Mouse (Mus musculus): ENCODE results near the gene Dcaf5. TPM values are rescaled to one million over a fixed set of nuclear protein-coding genes. Genes with fewer than 3 reads are reported as not detected.

The Dcaf5 gene
- 61.1 TPM for polyA plus RNA-seq (2017; shearing (Covaris generic))

GRCm38 (mm10) chr12:80436336-80436976 is at the start of gene Dcaf5:
Gene Dcaf5, minus strand, starts transcription at chr12:80436601.

GRCm38 (mm10) chr12:80462942-80463651 is 26.7 kb upstream of the Dcaf5 start, which contains the start of gene Exd2:
Gene Exd2, plus strand, starts transcription at chr12:80463095.

Other genes starting within 250 kb of the Dcaf5 start
- gene Actn1, start 176.2 kb downstream of the Dcaf5 start, polyA plus RNA-seq (2017; shearing (Covaris generic)): 17.5 TPM
- 37.1 TPM for gene Exd2, start 26.5 kb upstream of the Dcaf5 start, polyA plus RNA-seq (2017; shearing (Covaris generic))
- gene Galnt16, start 81.7 kb upstream of the Dcaf5 start, polyA plus RNA-seq (2017; shearing (Covaris generic)): not detected
- 25.0 TPM for gene Slc39a9, start 207.3 kb upstream of the Dcaf5 start, polyA plus RNA-seq (2017; shearing (Covaris generic))
- gene Erh, start 207.7 kb upstream of the Dcaf5 start, polyA plus RNA-seq (2017; shearing (Covaris generic)): 44.9 TPM